Mouse (Mus musculus) thymus, adult 18-20 months (tissue): Measurements from ENCODE around the gene Ank3.

Source experiments
- DNase-seq, 2 experiments: peaks; one replicate each; pipeline ENCODE4 v3.0.0; 2022; ENCODE audit warnings: mixed read lengths in 2 of 2

Gene Ank3

DNA sequence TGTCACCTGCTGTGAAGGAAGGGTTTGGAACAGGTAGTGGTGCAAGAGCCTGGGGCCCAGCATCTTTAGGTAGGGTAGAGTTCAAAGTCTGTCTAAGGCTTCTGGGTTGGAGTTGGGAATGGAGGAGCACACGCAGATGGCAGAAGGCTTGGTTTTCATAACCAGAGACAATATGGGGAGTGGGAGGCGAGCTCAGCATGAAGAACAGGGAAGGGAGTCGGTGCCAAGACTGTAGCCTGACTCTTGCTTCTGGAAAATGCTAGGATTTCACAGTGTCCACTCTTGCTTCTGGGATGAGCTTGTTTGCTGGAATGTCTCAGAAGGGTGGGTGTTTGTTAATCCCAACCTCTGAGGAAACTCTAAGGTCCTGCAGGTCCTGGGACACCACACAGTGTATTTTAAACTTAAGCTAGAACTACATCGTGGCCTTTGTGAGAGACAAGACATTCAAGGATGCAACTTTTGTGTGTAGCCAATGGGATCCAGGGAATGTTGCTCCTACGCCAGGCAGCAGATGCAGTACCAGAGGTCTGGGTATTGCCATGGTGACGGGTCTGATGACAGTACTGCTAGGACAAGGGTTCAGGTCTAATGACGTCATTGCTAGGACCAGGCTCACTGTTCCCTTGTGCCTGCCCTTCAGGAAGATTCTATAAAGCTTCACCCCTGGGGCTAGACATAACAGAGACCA, 222.3 kb downstream of the Ank3 start:
- no peak for DNase-seq

- no peak for DNase-seq
Measured at GRCm38 (mm10) chr10:69627767-69628166, 229.2 kb downstream of the Ank3 start.

DNA sequence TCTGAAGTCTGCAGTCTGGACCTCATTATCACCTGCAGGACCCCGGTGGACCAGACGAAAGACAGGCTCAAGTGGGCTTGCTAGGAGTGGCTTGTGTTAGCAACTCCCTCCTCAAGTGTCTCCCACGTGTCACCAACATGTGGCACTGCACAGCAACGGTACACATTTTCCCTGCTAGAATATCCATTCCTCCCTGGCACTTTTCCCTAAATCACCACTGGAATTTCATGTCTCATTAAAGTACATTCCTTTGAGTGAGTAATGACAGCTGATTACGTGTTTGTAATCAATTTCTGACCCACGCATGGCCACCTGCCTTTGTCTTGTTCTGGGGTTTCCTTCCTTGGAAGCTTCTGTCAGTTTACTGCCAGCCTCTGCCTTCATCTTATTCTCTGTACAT, 230.2 kb downstream of the Ank3 start:
- DNase-seq: no peak

GRCm38 (mm10) chr10:69630802-69631388, 232.3 kb downstream of the Ank3 start:
- DNase-seq: no peak

DNA sequence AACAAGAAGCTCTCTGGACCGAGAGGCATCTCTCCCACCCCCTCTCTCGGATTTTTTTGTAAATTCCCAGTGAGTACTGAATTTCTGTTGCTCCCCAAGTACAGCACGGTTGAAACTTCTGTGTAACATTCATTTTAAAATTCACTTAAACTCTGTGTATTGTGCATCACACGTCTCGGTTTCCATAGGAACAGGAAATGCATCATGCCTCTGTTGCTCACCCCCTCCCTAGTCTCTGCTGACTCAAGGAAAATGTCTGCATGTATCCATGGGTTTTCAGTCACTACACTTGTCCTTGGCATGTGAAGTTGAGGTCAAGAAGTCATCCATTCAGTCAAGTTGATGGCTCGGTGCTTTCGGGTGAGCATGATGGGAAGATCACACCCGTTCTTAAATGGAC, 234.3 kb downstream of the Ank3 start:
- DNase-seq: no peak

GRCm38 (mm10) chr10:69634891-69635290, 236.3 kb downstream of the Ank3 start:
- no peak for DNase-seq

DNA sequence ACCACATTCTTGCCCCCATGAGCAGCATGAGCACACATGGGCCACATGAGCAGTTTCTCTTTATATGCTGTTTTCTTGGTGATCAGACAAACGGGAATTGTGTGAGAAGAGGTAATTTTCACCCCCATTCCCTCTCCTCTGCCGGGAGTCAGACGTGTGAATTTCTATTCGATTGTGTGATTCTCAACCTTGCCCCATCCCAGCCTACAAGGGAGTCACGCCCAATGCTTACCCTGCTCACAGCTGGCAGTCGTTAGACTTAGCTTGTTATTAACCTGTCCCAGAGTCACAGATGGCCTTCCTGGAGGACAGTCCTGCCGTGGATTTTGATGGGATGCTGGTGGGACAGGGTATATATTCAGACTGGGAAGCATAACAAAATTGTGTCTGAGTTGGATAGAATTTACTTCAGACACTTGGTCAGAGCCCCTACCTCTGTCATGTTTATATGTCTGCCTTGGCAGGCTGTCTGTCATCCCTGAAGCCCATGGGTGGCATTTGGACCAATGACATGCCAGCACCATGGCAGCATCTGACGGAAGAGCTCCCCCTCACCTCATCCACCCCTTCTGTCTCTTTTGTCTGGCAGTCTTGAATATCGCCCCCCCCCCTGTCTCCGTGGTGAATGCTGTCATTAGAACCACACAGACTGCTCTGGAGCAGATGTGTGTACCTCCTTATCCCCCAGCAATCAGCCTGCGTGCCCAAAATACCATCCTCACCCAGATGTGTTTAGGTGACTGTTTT, 237.5 kb downstream of the Ank3 start:
- DNase-seq: no peak

GRCm38 (mm10) chr10:69639138-69639537, 240.6 kb downstream of the Ank3 start:
- no peak for DNase-seq

- DNase-seq: no peak
Measured at GRCm38 (mm10) chr10:69640617-69641016, 242.0 kb downstream of the Ank3 start.

- no peak for DNase-seq
Measured at GRCm38 (mm10) chr10:69643481-69643880, 244.9 kb downstream of the Ank3 start.

- DNase-seq: no peak
Measured at GRCm38 (mm10) chr10:69643986-69644385, 245.4 kb downstream of the Ank3 start.

DNA sequence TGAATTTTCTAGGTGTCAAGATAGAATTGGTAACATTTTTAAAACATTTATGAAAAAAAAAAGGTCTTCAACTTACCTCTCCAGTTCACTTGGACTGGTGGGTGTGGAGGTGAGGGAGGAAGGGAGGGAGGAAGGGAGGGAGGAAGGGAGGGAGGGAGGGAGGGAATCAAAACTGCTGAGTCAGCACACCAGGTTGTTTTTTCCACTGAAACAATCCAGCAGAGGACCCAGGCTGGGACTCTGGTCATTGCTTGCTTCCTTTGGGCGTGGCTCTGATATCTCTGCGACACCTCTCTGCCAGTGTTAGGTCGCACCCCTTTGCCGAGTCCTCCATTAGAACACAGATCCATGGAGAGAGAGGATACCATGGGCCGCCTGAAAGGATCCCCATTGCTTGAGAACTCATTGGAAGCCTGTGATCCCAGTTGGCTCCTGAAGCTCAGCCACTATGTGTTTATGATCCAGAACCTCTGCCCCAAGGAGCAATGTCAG, 246.8 kb downstream of the Ank3 start:
- DNase-seq: no peak

DNA sequence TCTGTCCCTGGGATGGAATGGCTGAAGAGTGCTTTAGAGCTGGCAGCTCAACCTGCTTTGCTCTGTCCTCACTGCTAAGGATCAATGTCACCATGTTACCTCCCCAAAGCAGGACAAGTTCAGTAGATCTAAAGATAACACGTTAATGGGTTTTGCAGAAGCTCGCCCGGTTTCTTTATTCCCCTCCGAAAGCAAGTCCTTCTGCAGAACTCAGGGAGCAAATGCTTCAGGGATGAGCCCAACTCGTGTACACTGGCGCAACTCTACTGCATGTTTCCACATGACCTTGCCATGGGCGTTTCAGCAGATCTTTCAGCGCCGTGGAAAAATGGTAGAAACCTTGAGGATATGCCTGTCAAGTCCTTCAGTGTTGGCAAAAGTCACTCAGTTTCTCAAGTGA, 247.4 kb downstream of the Ank3 start:
- no peak for DNase-seq

GRCm38 (mm10) chr10:69650074-69650473, 251.5 kb downstream of the Ank3 start:
- DNase-seq: no peak

- DNase-seq: no peak
Measured at GRCm38 (mm10) chr10:69652660-69653059, 254.1 kb downstream of the Ank3 start.

GRCm38 (mm10) chr10:69653121-69653677, 254.6 kb downstream of the Ank3 start:
- no peak for DNase-seq

- no peak for DNase-seq
Measured at GRCm38 (mm10) chr10:69654176-69654575, 255.6 kb downstream of the Ank3 start.

DNA sequence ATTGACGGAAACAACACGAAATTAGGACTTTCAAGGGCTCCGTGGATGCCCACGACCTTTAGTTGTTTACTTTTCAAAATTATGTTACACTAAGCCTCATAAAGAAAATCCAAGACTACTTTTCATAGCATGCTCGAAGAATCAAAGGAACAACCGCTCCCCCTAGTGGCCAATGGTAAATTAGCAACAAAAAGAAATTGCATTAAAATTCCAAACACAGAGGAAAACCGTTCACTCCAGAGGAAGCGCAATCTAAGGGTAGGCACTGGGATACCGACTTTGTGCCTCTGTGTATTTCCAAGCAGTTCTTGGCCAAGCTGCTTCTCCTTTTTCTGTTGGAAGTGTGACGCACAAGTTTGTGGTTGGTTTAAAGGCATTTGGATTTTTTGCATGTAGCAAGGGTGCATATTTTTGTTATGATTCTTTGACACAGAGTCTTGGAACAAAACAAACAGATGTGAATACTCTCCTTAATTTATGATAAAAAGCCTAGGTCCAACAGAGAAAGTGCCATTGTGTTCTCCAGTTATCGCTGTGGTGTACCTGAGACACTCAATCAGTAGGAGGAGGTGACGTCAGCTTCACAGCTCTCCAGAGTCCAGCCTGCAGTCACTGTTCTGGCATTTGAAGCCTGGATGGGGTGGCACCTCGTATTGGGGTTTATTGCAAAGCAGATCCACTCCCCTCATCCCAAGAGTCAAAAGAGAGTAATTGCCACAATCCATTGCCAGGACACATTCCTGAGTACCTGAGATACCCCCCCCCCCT, 256.5 kb downstream of the Ank3 start:
- DNase-seq: no peak

DNA sequence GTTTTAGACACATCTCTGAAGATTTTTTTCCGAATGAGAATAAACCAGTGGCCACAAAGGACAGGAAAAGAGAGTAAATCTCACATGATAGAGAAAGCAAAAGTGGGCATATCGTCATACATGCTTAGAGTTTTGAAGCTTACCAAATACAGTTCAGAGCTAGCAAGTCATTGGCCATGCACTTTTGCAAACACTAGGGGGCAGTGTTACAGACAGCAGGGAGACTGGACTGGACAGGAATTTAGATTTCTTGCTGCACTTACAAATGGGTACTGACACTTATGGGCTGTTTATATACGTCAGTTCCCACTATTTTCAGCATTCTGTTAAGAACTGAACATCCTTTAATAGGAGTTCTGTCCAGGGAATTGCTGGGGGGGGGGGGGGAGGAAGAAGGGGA, 257.7 kb downstream of the Ank3 start:
- no peak for DNase-seq

DNA sequence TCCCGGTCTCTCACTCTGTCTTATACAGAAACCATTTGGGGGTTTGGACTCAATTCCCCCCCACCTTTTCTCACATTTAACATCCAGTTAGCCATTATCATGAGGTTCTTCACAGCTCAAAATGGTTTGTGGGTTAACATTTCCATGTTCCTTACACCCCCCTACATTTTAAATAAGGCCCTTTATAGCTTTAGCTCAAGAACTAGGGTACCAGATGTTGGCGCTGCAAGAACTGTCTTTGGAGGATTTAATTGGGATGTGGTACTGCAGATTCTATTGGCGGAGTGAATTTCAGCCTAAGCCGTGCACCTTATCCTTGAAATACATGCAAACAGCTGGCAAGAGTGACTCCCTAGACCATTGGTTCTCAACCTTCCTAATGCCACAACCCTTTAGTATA, 261.2 kb downstream of the Ank3 start:
- no peak for DNase-seq

DNA sequence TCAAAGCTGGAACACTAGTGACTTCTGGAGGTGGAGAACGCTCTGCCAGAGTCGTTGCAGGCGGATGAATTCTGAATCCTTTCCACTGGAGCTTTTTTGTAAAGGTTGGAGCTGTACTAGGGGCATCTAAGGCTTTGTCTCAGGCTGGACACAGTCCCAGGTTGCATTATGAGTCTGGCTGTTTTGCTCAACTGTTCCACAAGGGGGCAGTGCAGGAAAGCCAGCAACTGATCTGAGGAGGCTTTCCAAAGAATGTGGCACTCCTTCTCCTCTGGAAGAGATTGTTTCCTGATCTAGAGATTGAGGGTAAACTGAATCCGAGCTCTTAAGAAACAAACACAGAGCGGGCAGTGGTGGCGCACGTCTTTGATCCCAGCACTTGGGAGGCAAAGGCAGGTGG, 263.8 kb downstream of the Ank3 start:
- DNase-seq: no peak

DNA sequence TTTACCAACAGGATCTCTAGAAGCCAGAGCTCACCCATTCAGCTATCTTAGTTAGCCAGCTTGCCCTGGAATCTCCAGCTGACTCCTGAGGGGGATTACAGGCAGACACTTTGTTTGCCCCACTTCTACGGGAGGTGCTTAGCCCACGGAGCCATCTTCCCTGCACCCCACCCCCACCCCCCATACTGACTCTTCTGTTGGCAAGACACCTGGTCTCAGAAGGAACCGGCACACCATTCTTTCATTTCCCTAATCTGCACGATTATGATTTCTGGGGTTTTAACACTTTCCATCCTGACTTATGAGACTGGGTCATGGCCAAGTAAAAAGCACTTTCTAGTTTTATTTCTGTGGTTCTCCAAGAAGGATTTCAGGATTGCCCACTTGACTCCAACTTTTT, 268.9 kb downstream of the Ank3 start:
- no peak for DNase-seq

GRCm38 (mm10) chr10:69670496-69670895, 271.9 kb downstream of the Ank3 start:
- no peak for DNase-seq
